Comparison of ENCODE assay signal across 9 mouse cellular contexts in the genomic region with DNA sequence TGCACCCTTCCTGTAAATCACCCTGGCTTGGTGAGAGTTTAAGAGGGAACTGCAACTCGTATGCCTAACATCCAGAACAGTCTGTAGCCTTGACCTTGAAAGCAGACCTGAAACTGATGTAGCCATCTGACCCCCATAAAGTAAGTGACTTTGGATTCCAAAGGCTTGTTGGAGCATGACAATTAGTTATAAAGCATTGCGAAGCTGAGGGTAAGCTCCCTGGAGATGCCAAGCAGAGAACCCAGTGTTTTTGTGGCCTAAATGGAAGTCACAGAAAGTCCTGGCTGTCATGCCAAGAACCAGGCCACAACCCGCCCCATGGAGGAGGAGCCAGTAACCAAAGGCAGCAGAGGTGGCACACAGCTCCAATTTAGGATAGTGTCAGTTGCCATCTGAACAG. TPM values are rescaled to one million over a fixed set of nuclear protein-coding genes. Genes with fewer than 3 reads are reported as not detected.
DNase-seq lines count a peak whose midpoint lies in the region; ATAC-seq and TF ChIP-seq lines count a peak whose summit lies in the region.
"Had no signal": no experiment of that assay in that cellular context is flagged by ENCODE, and none has a peak within 500 bp of the region (broad histone marks: within the 10 kb centered on the region; RNA-seq: fewer than 3 reads in every experiment).

No protein-coding gene starts in this region.

- no peak overlapping the region for H3K4me3 ChIP-seq in hindbrain, postnatal 0 days (ENCODE audit: low read length)
- H3K4me3 ChIP-seq in hindbrain, embryonic 11.5 days (ENCODE audit: low read depth, low read length) = no peak overlapping the region
- H3K4me3 ChIP-seq in intestine, embryonic 16.5 days (ENCODE audit: low read length) = no peak overlapping the region

- peak overlapping the region; percentile 54; the same call in 1 of the 2 replicates for H3K27ac ChIP-seq in hindbrain, postnatal 0 days
- no peak overlapping the region for H3K27ac ChIP-seq in hindbrain, embryonic 11.5 days (ENCODE audit: low read depth, low read length)
- H3K27ac ChIP-seq in intestine, embryonic 16.5 days (ENCODE audit: low read length) = no peak overlapping the region

- H3K27me3 ChIP-seq in hindbrain, postnatal 0 days (ENCODE audit: insufficient read depth, low read length) = no peaks in the 10 kb centered on the region
- H3K27me3 ChIP-seq in hindbrain, embryonic 11.5 days (ENCODE audit: control insufficient read depth, insufficient read depth, low read length) = no peaks in the 10 kb centered on the region
- no peaks in the 10 kb centered on the region for H3K27me3 ChIP-seq in intestine, embryonic 16.5 days (replicated peaks; ENCODE audit: control insufficient read depth, insufficient read depth, low read length)

- H3K9me3 ChIP-seq in hindbrain, postnatal 0 days (ENCODE audit: low read length) = no peaks in the 10 kb centered on the region
- H3K9me3 ChIP-seq in hindbrain, embryonic 11.5 days (ENCODE audit: control insufficient read depth, low read length) = no peaks in the 10 kb centered on the region
- no peaks in the 10 kb centered on the region for H3K9me3 ChIP-seq in intestine, embryonic 16.5 days (ENCODE audit: control insufficient read depth, low read length)

- no peak overlapping the region for H3K9ac ChIP-seq in hindbrain, postnatal 0 days (replicated peaks; ENCODE audit: low read length)
- no peak overlapping the region for H3K9ac ChIP-seq in hindbrain, embryonic 11.5 days (ENCODE audit: low read depth, low read length)
- no peak overlapping the region for H3K9ac ChIP-seq in intestine, embryonic 16.5 days (ENCODE audit: low read depth, low read length)

- intact Hi-C loops in left cerebral cortex, postnatal 14 days (cut with DNase I) = loop anchor here (2.0 to 5.0 kb wide), 2 partner anchors 55 to 131 kb away; partner anchors contain the start of gene Eva1a
- intact Hi-C loops in heart, postnatal 25 days (cut with DNase I) = loop anchor here (5.0 kb wide), 2 partner anchors 55 to 615 kb away; partner anchors contain the start of gene Eva1a

- peak; percentile 68 for ATAC-seq in hindbrain, postnatal 0 days
- ATAC-seq in hindbrain, embryonic 11.5 days (ENCODE audit: low FRiP score) = no peak
- no peak for ATAC-seq in intestine, embryonic 16.5 days

- peak; percentile 51 for DNase-seq in hindbrain, postnatal 0 days (ENCODE audit: low spot score)
- DNase-seq in hindbrain, embryonic 11.5 days (ENCODE audit: low spot score) = no peak
- peak; percentile 40 for DNase-seq in adrenal gland, adult 8-10 months
- DNase-seq in kidney, adult 11 months = peak; percentile 90
- DNase-seq in left cerebral cortex, postnatal 14 days (ENCODE audit: low spot score in 2 of 2) = peak; percentile 57 to 78
- no peak for DNase-seq in heart, postnatal 25 days (ENCODE audit: low spot score)
- no peak for DNase-seq in spleen, postnatal 14 days (ENCODE audit: low spot score in 2 of 2)

- 53% methylated on average over 3 of the region's 3 CpGs for WGBS in hindbrain, postnatal 0 days
- 57% methylated on average over 3 of the region's 3 CpGs for WGBS in hindbrain, embryonic 11.5 days
- 77% methylated on average over 3 of the region's 3 CpGs for WGBS in intestine, embryonic 16.5 days

- H3K36me3 ChIP-seq in hindbrain, postnatal 0 days (ENCODE audit: insufficient read depth, low read length) = no peaks in the 10 kb centered on the region
- H3K36me3 ChIP-seq in hindbrain, embryonic 11.5 days (ENCODE audit: control insufficient read depth, insufficient read depth, low read length) = no peaks in the 10 kb centered on the region
- no peaks in the 10 kb centered on the region for H3K36me3 ChIP-seq in intestine, embryonic 16.5 days (ENCODE audit: control insufficient read depth, insufficient read depth, low read length)
- H3K36me3 ChIP-seq: G1E had no signal

- H3K4me1 ChIP-seq in hindbrain, postnatal 0 days (ENCODE audit: insufficient read depth, low read length) = no peaks in the 10 kb centered on the region
- no peaks in the 10 kb centered on the region for H3K4me1 ChIP-seq in hindbrain, embryonic 11.5 days (replicated peaks; ENCODE audit: control insufficient read depth, insufficient read depth, low read length)
- peaks cover 5% of the 10 kb centered on the region for H3K4me1 ChIP-seq in intestine, embryonic 16.5 days (ENCODE audit: control insufficient read depth, insufficient read depth, low read length)

- no peak overlapping the region for H3K4me2 ChIP-seq in hindbrain, postnatal 0 days (ENCODE audit: low read depth, low read length)
- no peak overlapping the region for H3K4me2 ChIP-seq in hindbrain, embryonic 11.5 days (replicated peaks; ENCODE audit: low read depth, low read length)
- H3K4me2 ChIP-seq in intestine, embryonic 16.5 days (ENCODE audit: low read depth, low read length) = no peak overlapping the region

- TF ChIP-seq CTCF in hindbrain, postnatal 0 days (IDR thresholded peaks at IDR 0.05; ENCODE audit: low read depth) = no peak

RNA-seq across cellular contexts. Expression of gene Mrpl19, which starts 21.8 kb away (rescaled TPM):
- total RNA-seq in hindbrain, postnatal 0 days (2014; rRNA removed) = 4.3 and 5.2 TPM in 2 replicates
- polyA plus RNA-seq in hindbrain, postnatal 0 days (2015; fragmentation: Nextera tagmentation; extraction: Ambion mirVana) = 31.9 and 36.4 TPM in 2 replicates
- polyA plus RNA-seq in hindbrain, embryonic 11.5 days (2014; fragmentation: Nextera tagmentation; extraction: Ambion mirVana) = 68.1 and 69.5 TPM in 2 replicates
- 10 to 100 TPM; 36.9 to 39.0 (median 39.0) TPM for total RNA-seq in adrenal gland, adult 8-10 months (2022)
- 10 to 100 TPM; 28.0 to 32.2 TPM for total RNA-seq in left cerebral cortex, postnatal 14 days (2021)
- polyA plus RNA-seq in intestine, embryonic 16.5 days (2015; fragmentation: Nextera tagmentation; extraction: Ambion mirVana) = 55.1 and 62.8 TPM in 2 replicates
- total RNA-seq in heart, postnatal 25 days (2021) = 10 to 100 TPM; 43.6 to 46.4 TPM

RNA-seq across cellular contexts. Expression of gene Eva1a, which starts 53.3 kb away (rescaled TPM):
- 1.2 and 2.8 TPM in 2 replicates for total RNA-seq in hindbrain, postnatal 0 days (2014; rRNA removed)
- polyA plus RNA-seq in hindbrain, postnatal 0 days (2015; fragmentation: Nextera tagmentation; extraction: Ambion mirVana) = 1.8 and 2.1 TPM in 2 replicates
- 3.8 and 4.7 TPM in 2 replicates for polyA plus RNA-seq in hindbrain, embryonic 11.5 days (2014; fragmentation: Nextera tagmentation; extraction: Ambion mirVana)
- total RNA-seq in adrenal gland, adult 8-10 months (2022) = 1 to 10 TPM; 1.2 to 6.2 (median 3.8) TPM
- 10 to 100 TPM; 14.1 to 14.8 TPM for total RNA-seq in left cerebral cortex, postnatal 14 days (2021)
- 17.4 and 20.3 TPM in 2 replicates for polyA plus RNA-seq in intestine, embryonic 16.5 days (2015; fragmentation: Nextera tagmentation; extraction: Ambion mirVana)
- total RNA-seq in heart, postnatal 25 days (2021) = 1 to 10 TPM; 1.9 to 2.9 TPM
- polyA plus RNA-seq: G1E had no signal

Comparison
In these comparisons a context has a peak if more than half of its experiments do, and no peak if none do; other contexts are left out.
1. DNase-seq: peak in hindbrain, postnatal 0 days (single experiment), adrenal gland, adult 8-10 months (single experiment), kidney, adult 11 months (single experiment) and left cerebral cortex, postnatal 14 days (2 of 2); none in hindbrain, embryonic 11.5 days (single experiment), heart, postnatal 25 days (single experiment) and spleen, postnatal 14 days (0 of 2).